Mouse (Mus musculus) naive thymus-derived CD4-positive, alpha-beta T cell, adult 5 months (primary cell): Measurements from ENCODE around the gene Tcl1. TPM values are rescaled to one million over a fixed set of nuclear protein-coding genes. Genes with fewer than 3 reads are reported as not detected.

ENCODE experiments used
- polyA plus RNA-seq: library from polyadenylated mRNA; unstranded; fragments of 100-300 nt; shearing (Covaris generic); gene quantifications from one replicate; pipeline ENCODE4 v1.2.1, GENCODE M21; 2017

The Tcl1 gene
- not detected for polyA plus RNA-seq

DNA sequence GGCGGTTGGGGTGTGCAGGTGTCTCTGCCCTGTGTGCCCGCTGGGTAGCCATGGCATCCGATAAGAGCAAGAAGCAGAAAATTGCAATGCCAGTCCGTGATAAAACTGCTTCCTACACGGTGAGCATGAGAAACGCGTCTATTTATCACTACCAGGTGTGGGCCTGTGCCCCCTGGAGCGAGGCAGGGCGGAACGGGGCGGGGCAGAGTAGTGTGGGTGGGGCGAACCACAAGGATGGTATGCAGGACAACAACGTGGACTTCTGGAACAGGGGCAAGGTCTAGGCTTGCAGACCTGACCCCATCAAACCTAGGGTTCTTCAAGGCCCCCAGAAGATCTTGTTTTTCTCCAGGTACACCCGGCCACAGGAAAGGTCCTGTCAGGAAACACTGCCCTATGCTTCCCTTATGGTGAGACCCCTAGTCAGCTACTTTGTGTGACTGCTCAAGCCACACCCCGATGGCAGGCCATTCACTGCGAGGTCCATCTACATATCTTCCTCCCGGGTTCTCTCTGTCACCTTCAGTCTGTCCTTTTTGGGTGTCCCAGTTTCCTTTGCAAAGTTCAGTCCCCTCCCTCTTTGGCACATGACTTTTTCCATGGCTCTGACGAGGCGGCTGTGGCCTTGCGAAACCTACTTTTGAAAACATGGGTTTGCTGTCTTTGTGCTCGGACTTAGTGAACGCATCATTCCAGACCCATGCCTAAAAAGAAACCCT, at the start of gene Tcl1:
TSS of gene Tcl1 (minus strand) at position 193 of the 719 bp plus-strand sequence.

DNA sequence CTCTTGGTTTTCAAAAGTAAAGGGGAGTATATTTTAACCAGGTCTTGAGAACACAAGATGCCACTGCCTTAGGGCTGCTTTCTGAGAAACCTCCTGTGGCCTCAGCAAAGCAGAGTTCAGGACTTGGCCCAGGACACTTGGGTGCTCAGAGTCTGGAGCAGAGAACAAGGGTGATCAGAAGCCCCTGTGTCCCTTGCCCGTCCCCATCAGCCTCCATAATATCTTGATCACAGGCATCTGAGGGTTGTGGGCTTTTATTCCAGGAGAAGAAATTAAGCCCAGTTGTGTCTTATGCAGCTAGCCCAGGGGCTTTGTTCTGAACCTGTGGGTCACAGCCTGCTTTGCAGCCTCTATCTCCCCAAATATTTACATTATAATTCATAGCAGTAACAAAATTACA, 20.9 kb downstream of the Tcl1 start, which contains the start of gene Tcl1b4:
TSS of gene Tcl1b4 (plus strand) at position 301 of the 400 bp plus-strand sequence.

DNA sequence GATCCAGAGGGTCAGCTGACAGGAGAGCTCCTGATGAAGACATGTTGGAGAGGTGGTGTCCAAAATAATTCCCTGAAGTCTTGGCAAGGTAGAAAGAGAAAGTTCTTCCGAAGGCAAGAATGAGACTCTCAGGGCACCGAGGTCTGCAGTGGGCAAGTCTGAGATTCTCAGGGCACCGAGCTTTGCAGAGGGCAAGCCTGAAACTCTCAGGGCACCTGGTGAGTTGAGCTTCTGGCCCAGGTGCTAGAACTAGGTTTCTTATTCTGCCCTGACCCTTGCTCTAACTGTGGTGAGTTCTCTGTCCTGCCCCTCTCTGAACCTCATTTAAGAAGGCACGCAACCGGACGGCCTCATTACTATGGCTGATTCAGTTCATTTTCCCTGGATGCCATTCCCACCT, 31.9 kb downstream of the Tcl1 start, which contains the start of gene Tcl1b3:
TSS of gene Tcl1b3 (plus strand) at position 301 of the 400 bp plus-strand sequence.

DNA sequence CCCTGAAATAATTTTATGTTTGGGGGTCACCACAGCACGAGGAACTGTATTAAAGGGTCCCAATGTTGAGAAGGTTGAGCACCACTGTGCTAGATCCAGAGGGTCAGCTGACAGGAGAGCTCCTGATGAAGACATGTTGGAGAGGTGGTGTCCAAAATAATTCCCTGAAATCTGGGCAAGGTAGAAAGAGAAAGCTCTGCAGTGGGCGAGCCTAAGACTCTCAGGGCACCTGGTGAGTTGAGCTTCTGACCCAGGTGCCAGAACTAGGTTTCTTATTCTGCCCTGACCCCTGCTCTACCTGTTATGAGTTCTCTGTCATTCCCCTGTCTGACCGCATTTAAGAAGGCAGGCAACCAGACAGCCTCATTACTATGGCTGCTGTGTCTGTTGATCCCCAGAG, 46.5 kb downstream of the Tcl1 start, which contains the start of gene Tcl1b5:
TSS of gene Tcl1b5 (plus strand) at position 301 of the 400 bp plus-strand sequence.

Other genes starting within 250 kb of the Tcl1 start
- gene Syne3, start 213.0 kb downstream of the Tcl1 start, polyA plus RNA-seq: 3.2 TPM
- gene Glrx5, start 190.1 kb downstream of the Tcl1 start, polyA plus RNA-seq: 63.7 TPM
- gene Tcl1b2, start 76.8 kb downstream of the Tcl1 start, polyA plus RNA-seq: not detected
- gene Tcl1b1, start 63.1 kb downstream of the Tcl1 start, polyA plus RNA-seq: not detected
- not detected for gene Tcl1b5, start 46.4 kb downstream of the Tcl1 start, polyA plus RNA-seq
- gene Tcl1b3, start 31.8 kb downstream of the Tcl1 start, polyA plus RNA-seq: not detected
- gene Tcl1b4, start 20.8 kb downstream of the Tcl1 start, polyA plus RNA-seq: not detected
- not detected for gene Tunar, start 111.1 kb upstream of the Tcl1 start, polyA plus RNA-seq
- gene D430019H16Rik, start 231.1 kb upstream of the Tcl1 start, polyA plus RNA-seq: not detected